Mouse (Mus musculus) retina, postnatal 7 days (tissue): ENCODE measurements around the gene Lmbrd1.
"Not testable (repeated sequence)": the region's sequence is repeated elsewhere in the genome, so short reads cannot be mapped to it uniquely, and the experiment has no call there.

Experiments
- DNase-seq: peaks from one replicate; pipeline ENCODE4 v3.0.0-alpha.2; 2012; ENCODE audit warnings: low read depth, low spot score

Lmbrd1 gene

GRCm38 (mm10) chr1:24678205-24678917 lies at the start of gene Lmbrd1:
Lmbrd1 (plus strand) TSS chr1:24678630.
- peak; percentile 86 for DNase-seq

GRCm38 (mm10) chr1:24633553-24634132 lies 44.8 kb upstream of the Lmbrd1 start:
- DNase-seq = no peak

- DNase-seq = no peak
Observed at GRCm38 (mm10) chr1:24650100-24650499, 28.3 kb upstream of the Lmbrd1 start.

- DNase-seq = no peak
Observed at GRCm38 (mm10) chr1:24659914-24660313, 18.5 kb upstream of the Lmbrd1 start.

GRCm38 (mm10) chr1:24660662-24661061 lies 17.8 kb upstream of the Lmbrd1 start:
- not testable (repeated sequence) for DNase-seq

- DNase-seq = no peak
Observed at GRCm38 (mm10) chr1:24661551-24661950, 16.9 kb upstream of the Lmbrd1 start.

GRCm38 (mm10) chr1:24664158-24664557 lies 14.3 kb upstream of the Lmbrd1 start:
- DNase-seq = no peak

GRCm38 (mm10) chr1:24673231-24673630 lies 5.2 kb upstream of the Lmbrd1 start:
- DNase-seq = no peak

- DNase-seq = no peak
Observed at GRCm38 (mm10) chr1:24677706-24678105, 724 bp upstream of the Lmbrd1 start.

- DNase-seq = no peak
Observed at GRCm38 (mm10) chr1:24679071-24679470, 641 bp downstream of the Lmbrd1 start.

GRCm38 (mm10) chr1:24680991-24681390 lies 2.6 kb downstream of the Lmbrd1 start:
- no peak for DNase-seq

GRCm38 (mm10) chr1:24681946-24682345 lies 3.5 kb downstream of the Lmbrd1 start:
- DNase-seq = no peak

- DNase-seq = no peak
Observed at GRCm38 (mm10) chr1:24683947-24684346, 5.5 kb downstream of the Lmbrd1 start.

GRCm38 (mm10) chr1:24685606-24686005 lies 7.2 kb downstream of the Lmbrd1 start:
- DNase-seq = no peak

GRCm38 (mm10) chr1:24686235-24687021 lies 8.0 kb downstream of the Lmbrd1 start:
- DNase-seq = no peak

- DNase-seq = no peak
Observed at GRCm38 (mm10) chr1:24697677-24698076, 19.2 kb downstream of the Lmbrd1 start.

- DNase-seq = no peak
Observed at GRCm38 (mm10) chr1:24698146-24698880, 19.9 kb downstream of the Lmbrd1 start.

GRCm38 (mm10) chr1:24699320-24699719 lies 20.9 kb downstream of the Lmbrd1 start:
- DNase-seq = no peak

- no peak for DNase-seq
Observed at GRCm38 (mm10) chr1:24700241-24700640, 21.8 kb downstream of the Lmbrd1 start.

GRCm38 (mm10) chr1:24703821-24704220 lies 25.4 kb downstream of the Lmbrd1 start:
- DNase-seq = no peak

GRCm38 (mm10) chr1:24716301-24716700 lies 37.9 kb downstream of the Lmbrd1 start:
- DNase-seq = no peak

GRCm38 (mm10) chr1:24719621-24720020 lies 41.2 kb downstream of the Lmbrd1 start:
- DNase-seq = no peak
